Mouse (Mus musculus) intestine, embryonic 16.5 days (tissue): ENCODE data around the gene B4galnt1. TPM values are rescaled to one million over a fixed set of nuclear protein-coding genes. Genes with fewer than 3 reads are reported as not detected.
"Not testable (repeated sequence)": the region's sequence is repeated elsewhere in the genome, so short reads cannot be mapped to it uniquely, and the experiment has no call there.

Experiments
- ATAC-seq: fragments of 200-750 bp; cut with Nextera tagmentation; 2 replicates; pipeline ENCODE4 v1.8.0; 2017; ENCODE audit warnings: moderate TSS enrichment, moderate library complexity
- H3K27ac ChIP-seq: fragments of 300-500 bp; sonication (generic); 2 replicates; pipeline ENCODE4 v1.5.1; 2014; ENCODE audit warnings: mild to moderate bottlenecking, low read length
- H3K27me3 ChIP-seq: fragments of 300-500 bp; sonication (generic); replicated peaks from 2 replicates; pipeline ENCODE4 v1.6.1; 2014; ENCODE audit warnings: low read length, control low read depth, mixed read lengths; ENCODE audit not compliant: control insufficient read depth, insufficient read depth
- H3K36me3 ChIP-seq: fragments of 300-500 bp; sonication (generic); 2 replicates; pipeline ENCODE4 v1.6.1; 2014; ENCODE audit warnings: low read length, control low read depth; ENCODE audit not compliant: control insufficient read depth, insufficient read depth
- H3K4me1 ChIP-seq: fragments of 300-500 bp; sonication (generic); 2 replicates; pipeline ENCODE4 v1.6.1; 2014; ENCODE audit warnings: low read length, control low read depth, mixed read lengths; ENCODE audit not compliant: control insufficient read depth, insufficient read depth
- H3K4me2 ChIP-seq: fragments of 300-500 bp; sonication (generic); 2 replicates; pipeline ENCODE4 v1.6.1; 2014; ENCODE audit warnings: low read depth, low read length, control low read depth
- H3K4me3 ChIP-seq: fragments of 300-500 bp; sonication (generic); 2 replicates; pipeline ENCODE4 v1.5.1; 2014; ENCODE audit warnings: mild to moderate bottlenecking, low read length
- H3K9ac ChIP-seq: fragments of 300-500 bp; sonication (generic); 2 replicates; pipeline ENCODE4 v1.6.1; 2014; ENCODE audit warnings: low read depth, low read length
- H3K9me3 ChIP-seq: fragments of 300-500 bp; sonication (generic); 2 replicates; pipeline ENCODE4 v1.6.1; 2016; ENCODE audit warnings: low read length, control low read depth; ENCODE audit not compliant: control insufficient read depth
- WGBS: fragments of 180-500 bp; shearing (Covaris S2); extraction: QIAGEN DNeasy Blood & Tissue Kit; methylation state at CpG from one replicate; pipeline ENCODE4 v1.1.7; 2014; 5-methylcytosine and 5-hydroxymethylcytosine counted together
- polyA plus RNA-seq: library from polyadenylated mRNA; unstranded; fragments of >200 nt; fragmentation: Nextera tagmentation; extraction: Ambion mirVana; gene quantifications from 2 replicates; pipeline ENCODE4 v1.2.1, GENCODE M21; 2015

Gene B4galnt1
- polyA plus RNA-seq, 1 experiment from 2014 or later = 65.6 TPM

- H3K27me3 ChIP-seq = no peaks in the 10 kb centered on the region
- no peak overlapping the region for H3K4me3 ChIP-seq
- peak; percentile 88 for ATAC-seq
- no peak overlapping the region for H3K4me2 ChIP-seq
- H3K4me1 ChIP-seq = peaks cover 16% of the 10 kb centered on the region
- no peaks in the 10 kb centered on the region for H3K36me3 ChIP-seq
- peak overlapping the region; percentile 53 for H3K27ac ChIP-seq
- 60% methylated on average over 18 of the region's 18 CpGs for WGBS
- H3K9ac ChIP-seq = no peak overlapping the region
- no peaks in the 10 kb centered on the region; the same call in 1 of the 2 replicates for H3K9me3 ChIP-seq
These were observed 26.5 kb upstream of the B4galnt1 start for GRCm38 (mm10) chr10:127138328-127139141.

- Histone ChIP-seq H3K36me3 (no peaks in the 10 kb centered on the region), H3K9me3 (no peaks in the 10 kb centered on the region; the same call in 1 of the 2 replicates), H3K9ac (no peak overlapping the region), H3K27ac (no peak overlapping the region), H3K27me3 (no peaks in the 10 kb centered on the region), H3K4me2 (no peak overlapping the region), H3K4me1 (peaks cover 18% of the 10 kb centered on the region), H3K4me3 (no peak overlapping the region)
- 87% methylated on average over 11 of the region's 11 CpGs for WGBS
- ATAC-seq = no peak
These were observed 24.1 kb upstream of the B4galnt1 start for GRCm38 (mm10) chr10:127140971-127141370.

- Histone ChIP-seq H3K4me2 (no peak overlapping the region), H3K27ac (no peak overlapping the region), H3K27me3 (no peaks in the 10 kb centered on the region), H3K4me1 (peaks cover 15% of the 10 kb centered on the region), H3K9me3 (no peaks in the 10 kb centered on the region; the same call in 1 of the 2 replicates), H3K9ac (no peak overlapping the region), H3K36me3 (no peaks in the 10 kb centered on the region), H3K4me3 (no peak overlapping the region)
- ATAC-seq = no peak
- WGBS = 72% methylated on average over 8 of the region's 8 CpGs
These were observed 23.5 kb upstream of the B4galnt1 start for GRCm38 (mm10) chr10:127141500-127141899.

GRCm38 (mm10) chr10:127143228-127143627 is 21.8 kb upstream of the B4galnt1 start:
- ATAC-seq = no peak
- WGBS = 88% methylated on average over 8 of the region's 8 CpGs
- Histone ChIP-seq H3K9ac (no peak overlapping the region), H3K27me3 (no peaks in the 10 kb centered on the region), H3K4me2 (no peak overlapping the region), H3K36me3 (no peaks in the 10 kb centered on the region), H3K4me1 (peaks cover 4% of the 10 kb centered on the region; the same call in 1 of the 2 replicates), H3K4me3 (no peak overlapping the region), H3K27ac (no peak overlapping the region), H3K9me3 (no peaks in the 10 kb centered on the region; the same call in 1 of the 2 replicates)

GRCm38 (mm10) chr10:127144536-127144935 is 20.5 kb upstream of the B4galnt1 start:
- no peaks in the 10 kb centered on the region for H3K36me3 ChIP-seq
- no peak overlapping the region for H3K9ac ChIP-seq
- no peak overlapping the region for H3K27ac ChIP-seq
- H3K27me3 ChIP-seq = no peaks in the 10 kb centered on the region
- no peak overlapping the region for H3K4me2 ChIP-seq
- no peak overlapping the region for H3K4me3 ChIP-seq
- H3K4me1 ChIP-seq = peaks cover 4% of the 10 kb centered on the region; the same call in 1 of the 2 replicates
- ATAC-seq = no peak
- H3K9me3 ChIP-seq = no peaks in the 10 kb centered on the region; the same call in 1 of the 2 replicates
- 77% methylated on average over 7 of the region's 7 CpGs for WGBS

GRCm38 (mm10) chr10:127145303-127145702 is 19.7 kb upstream of the B4galnt1 start:
- WGBS = 75% methylated on average over 5 of the region's 5 CpGs
- no peak overlapping the region for H3K4me2 ChIP-seq
- H3K27me3 ChIP-seq = no peaks in the 10 kb centered on the region
- H3K27ac ChIP-seq = no peak overlapping the region
- no peak for ATAC-seq
- no peaks in the 10 kb centered on the region for H3K36me3 ChIP-seq
- peaks cover 4% of the 10 kb centered on the region; the same call in 1 of the 2 replicates for H3K4me1 ChIP-seq
- no peaks in the 10 kb centered on the region for H3K9me3 ChIP-seq
- H3K9ac ChIP-seq = no peak overlapping the region
- H3K4me3 ChIP-seq = no peak overlapping the region

- H3K27ac ChIP-seq = no peak overlapping the region
These were observed 17.9 kb upstream of the B4galnt1 start for GRCm38 (mm10) chr10:127147135-127147534.

GRCm38 (mm10) chr10:127150471-127150872 is 14.6 kb upstream of the B4galnt1 start:
- H3K4me3 ChIP-seq = no peak overlapping the region
- H3K27ac ChIP-seq = 0 out of 2 replicates have a peak overlapping the region, but pooled peaks have one; percentile 39
- H3K36me3 ChIP-seq = no peaks in the 10 kb centered on the region
- ATAC-seq = peak; percentile 54
- no peaks in the 10 kb centered on the region for H3K9me3 ChIP-seq
- WGBS = 68% methylated on average over 4 of the region's 4 CpGs
- H3K4me2 ChIP-seq = no peak overlapping the region
- no peaks in the 10 kb centered on the region for H3K27me3 ChIP-seq
- H3K9ac ChIP-seq = no peak overlapping the region
- H3K4me1 ChIP-seq = peaks cover 3% of the 10 kb centered on the region

More at GRCm38 (mm10) chr10:127147135-127147534, 17.9 kb upstream of the B4galnt1 start:
- no peak for ATAC-seq
- no peaks in the 10 kb centered on the region for H3K36me3 ChIP-seq
- no peaks in the 10 kb centered on the region for H3K27me3 ChIP-seq
- H3K4me2 ChIP-seq = no peak overlapping the region
- no peak overlapping the region for H3K9ac ChIP-seq
- H3K4me1 ChIP-seq = peaks cover 7% of the 10 kb centered on the region
- no peak overlapping the region for H3K4me3 ChIP-seq
- no peaks in the 10 kb centered on the region for H3K9me3 ChIP-seq
- WGBS = 82% methylated on average over 6 of the region's 6 CpGs

GRCm38 (mm10) chr10:127151233-127151632 is 13.8 kb upstream of the B4galnt1 start:
- WGBS = 81% methylated on average over 3 of the region's 3 CpGs
- H3K4me2 ChIP-seq, H3K4me3 ChIP-seq, H3K9ac ChIP-seq, H3K36me3 ChIP-seq, H3K4me1 ChIP-seq, H3K27ac ChIP-seq, H3K9me3 ChIP-seq, ATAC-seq, H3K27me3 ChIP-seq: not testable (repeated sequence)
